Mouse (Mus musculus): ENCODE measurements around the gene Armc12.

DNA sequence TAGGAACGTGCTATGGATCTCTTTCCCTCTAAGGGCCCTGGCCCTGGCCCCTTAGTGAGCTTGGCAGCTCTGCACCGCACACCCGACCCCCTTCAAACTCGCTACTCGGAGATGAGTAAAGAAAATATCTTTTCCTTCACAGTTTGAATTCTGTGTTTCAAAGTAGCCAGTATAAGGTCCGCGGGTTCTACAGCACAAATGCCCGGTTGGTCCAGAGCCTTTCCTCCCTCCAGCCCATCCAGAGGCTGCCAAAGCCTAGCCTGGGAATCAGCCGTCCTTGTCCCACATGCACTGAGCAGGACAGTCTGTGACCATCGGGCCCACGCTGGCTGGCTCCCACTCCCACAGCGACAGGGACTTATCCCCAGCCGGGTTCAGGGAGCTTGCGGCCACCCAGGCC lies 18.5 kb downstream of the Armc12 start, which contains the start of gene Clpsl2:
- no peak for TF ChIP-seq POLR2A (IDR thresholded peaks at IDR 0.05; ENCODE audit: control insufficient read depth in 1 of 2, insufficient read depth in 1 of 2, low read depth in 1 of 2, low read length in 2 of 2, poor library complexity in 1 of 2)
- TF ChIP-seq MAX (IDR thresholded peaks at IDR 0.05; ENCODE audit: low read length), result no peak
- TF ChIP-seq ZC3H11A (IDR thresholded peaks at IDR 0.05; ENCODE audit: low read depth, low read length), result no peak
